Mouse (Mus musculus) bone marrow macrophage, adult 2 months (primary cell): ENCODE measurements around the gene Ecm1. TPM values are rescaled to one million over a fixed set of nuclear protein-coding genes. Genes with fewer than 3 reads are reported as not detected.
"Not testable (repeated sequence)": the region's sequence is repeated elsewhere in the genome, so short reads cannot be mapped to it uniquely, and the experiment has no call there.

Experiments
- H3K27ac ChIP-seq: 2 replicates; pipeline ENCODE4 v1.5.1; 2012; ENCODE audit warnings: low read depth, low read length; ENCODE audit not compliant: insufficient read depth
- H3K4me1 ChIP-seq: 2 replicates; pipeline ENCODE4 v1.6.1; 2012; ENCODE audit warnings: low read length; ENCODE audit not compliant: control insufficient read depth, insufficient read depth
- H3K4me3 ChIP-seq: 2 replicates; pipeline ENCODE4 v1.5.1; 2012; ENCODE audit warnings: mild to moderate bottlenecking, low read length, moderate library complexity; ENCODE audit not compliant: insufficient read depth
- CTCF ChIP-seq: IDR thresholded peaks from 2 replicates; pipeline ENCODE4 v1.5.1; 2012; ENCODE audit warnings: low read depth, mild to moderate bottlenecking, low read length, moderate library complexity
- POLR2A ChIP-seq: IDR thresholded peaks from 2 replicates; pipeline ENCODE4 v1.6.1; 2012; ENCODE audit warnings: mild to moderate bottlenecking, low read depth, low read length, borderline replicate concordance
- polyA plus RNA-seq: library from polyadenylated mRNA; stranded (reverse); fragments of >200 nt; gene quantifications from 2 replicates; pipeline ENCODE4 v1.2.4, GENCODE M21; 2012; ENCODE audit not compliant: missing spikeins, insufficient read depth, insufficient read length

Ecm1 gene
- polyA plus RNA-seq, 1 experiment, result 155 TPM

DNA sequence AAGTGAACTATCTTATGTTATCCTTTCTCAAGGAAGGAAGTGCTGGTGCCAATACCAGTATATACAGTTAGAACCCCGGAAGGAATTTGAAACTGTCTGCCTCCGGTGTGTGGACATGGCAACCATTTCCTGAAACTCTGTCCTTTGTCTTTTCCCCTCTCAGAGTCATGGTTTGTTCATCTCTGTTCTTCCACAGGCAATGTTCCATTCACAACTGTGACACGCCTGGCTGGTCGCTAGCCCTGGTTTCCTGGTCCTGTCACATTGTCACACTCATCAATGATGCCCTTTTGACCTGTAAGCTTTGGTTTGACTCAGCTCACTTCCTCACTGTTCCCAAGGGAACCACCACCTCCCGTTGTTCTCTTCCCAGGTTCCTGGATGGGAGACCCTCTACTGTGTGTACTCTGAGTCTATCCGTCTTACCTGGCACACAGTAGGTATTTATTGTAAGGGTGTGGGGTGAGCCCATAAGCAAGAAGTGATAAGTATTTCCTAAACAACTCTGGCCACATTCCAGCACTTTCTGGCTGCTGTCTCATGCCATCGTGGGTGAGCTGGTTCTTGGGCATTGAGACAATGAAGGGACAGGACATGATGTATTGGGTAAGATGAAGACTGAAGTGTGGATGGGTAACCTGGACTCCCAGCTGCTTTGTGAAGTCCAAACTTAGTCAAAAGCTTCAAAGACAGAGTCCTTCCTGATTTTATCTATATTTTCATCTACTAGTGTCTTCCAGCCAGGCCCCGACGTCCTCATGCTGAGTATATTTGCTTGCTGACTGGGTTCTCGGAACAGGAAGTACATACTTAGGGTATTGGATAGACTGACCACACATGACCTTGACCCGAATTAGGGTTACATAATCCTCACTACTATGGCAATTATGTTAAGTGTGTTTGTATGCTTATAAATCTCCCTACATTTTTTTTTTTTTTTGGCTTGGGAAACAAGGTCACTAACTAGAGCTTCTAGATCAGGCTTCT, 45.3 kb downstream of the Ecm1 start:
- Histone ChIP-seq H3K27ac (peak overlapping the region; percentile 48), H3K4me1 (peaks cover 28% of the 10 kb centered on the region), H3K4me3 (no peak overlapping the region)
- TF ChIP-seq CTCF (no peak), POLR2A (no peak)

DNA sequence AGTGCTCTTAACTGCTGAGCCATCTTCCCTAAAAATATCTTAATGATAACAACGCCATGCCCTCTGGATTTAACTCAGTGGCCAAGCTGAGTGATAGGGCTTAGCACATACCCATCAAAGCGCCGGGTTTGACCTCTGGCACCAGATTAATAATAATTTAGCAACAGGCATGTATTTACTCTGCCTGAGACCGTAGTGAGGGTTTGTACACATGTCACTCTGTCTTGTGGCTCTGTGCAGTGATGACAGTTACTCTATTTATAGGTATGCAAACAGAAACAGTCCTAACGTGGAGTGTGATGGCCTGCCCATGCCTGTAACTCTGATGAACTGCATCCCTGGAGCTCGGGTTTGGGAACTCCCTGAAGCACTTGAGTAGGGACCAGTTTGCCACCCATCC, 46.7 kb downstream of the Ecm1 start:
- H3K4me1 ChIP-seq, result peaks cover 36% of the 10 kb centered on the region
- H3K27ac ChIP-seq, result no peak overlapping the region
- TF ChIP-seq POLR2A (no peak), CTCF (no peak)
- H3K4me3 ChIP-seq, result no peak overlapping the region

DNA sequence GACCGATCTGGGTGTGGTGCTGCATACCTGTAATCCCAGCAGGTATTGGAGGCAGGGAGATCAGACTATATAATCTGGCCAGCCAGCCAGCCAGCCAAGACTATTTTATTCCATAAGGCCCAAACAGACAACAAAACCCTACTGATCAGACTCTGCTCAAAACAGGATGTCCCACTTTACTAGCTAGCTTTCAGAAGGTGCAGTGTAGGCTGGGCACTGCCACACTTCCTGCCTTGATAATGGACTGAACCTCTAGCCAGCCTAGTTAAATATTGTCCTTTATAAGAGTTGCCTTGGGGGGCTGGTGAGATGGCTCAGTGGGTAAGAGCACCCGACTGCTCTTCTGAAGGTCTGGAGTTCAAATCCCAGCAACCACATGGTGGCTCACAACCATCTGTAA, 48.8 kb downstream of the Ecm1 start:
- not testable (repeated sequence) for H3K27ac ChIP-seq, H3K4me3 ChIP-seq
- peaks cover 42% of the 10 kb centered on the region for H3K4me1 ChIP-seq

DNA sequence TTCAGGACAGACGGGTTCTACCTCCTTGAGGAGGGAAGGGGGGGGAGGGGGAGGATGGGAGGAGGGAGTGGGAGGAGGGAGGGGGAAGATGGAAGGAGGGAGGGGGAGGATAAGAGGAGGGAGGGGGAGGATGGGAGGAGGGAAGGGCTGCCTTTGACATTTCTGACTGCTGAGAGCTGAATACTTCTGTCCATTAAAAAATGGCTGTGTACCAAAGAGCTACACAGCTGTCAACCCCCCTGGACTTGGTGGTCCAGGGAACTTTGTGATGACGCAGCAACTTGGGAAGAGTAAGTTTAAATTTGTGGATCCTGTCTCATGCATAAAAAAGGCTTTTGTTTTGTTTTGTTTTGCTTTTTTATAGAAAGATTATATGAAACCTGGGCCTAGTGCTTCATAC, 49.4 kb downstream of the Ecm1 start:
- no peak for TF ChIP-seq POLR2A
- no peak for TF ChIP-seq CTCF
- H3K4me3 ChIP-seq, result no peak overlapping the region
- peaks cover 38% of the 10 kb centered on the region for H3K4me1 ChIP-seq
- H3K27ac ChIP-seq, result no peak overlapping the region

DNA sequence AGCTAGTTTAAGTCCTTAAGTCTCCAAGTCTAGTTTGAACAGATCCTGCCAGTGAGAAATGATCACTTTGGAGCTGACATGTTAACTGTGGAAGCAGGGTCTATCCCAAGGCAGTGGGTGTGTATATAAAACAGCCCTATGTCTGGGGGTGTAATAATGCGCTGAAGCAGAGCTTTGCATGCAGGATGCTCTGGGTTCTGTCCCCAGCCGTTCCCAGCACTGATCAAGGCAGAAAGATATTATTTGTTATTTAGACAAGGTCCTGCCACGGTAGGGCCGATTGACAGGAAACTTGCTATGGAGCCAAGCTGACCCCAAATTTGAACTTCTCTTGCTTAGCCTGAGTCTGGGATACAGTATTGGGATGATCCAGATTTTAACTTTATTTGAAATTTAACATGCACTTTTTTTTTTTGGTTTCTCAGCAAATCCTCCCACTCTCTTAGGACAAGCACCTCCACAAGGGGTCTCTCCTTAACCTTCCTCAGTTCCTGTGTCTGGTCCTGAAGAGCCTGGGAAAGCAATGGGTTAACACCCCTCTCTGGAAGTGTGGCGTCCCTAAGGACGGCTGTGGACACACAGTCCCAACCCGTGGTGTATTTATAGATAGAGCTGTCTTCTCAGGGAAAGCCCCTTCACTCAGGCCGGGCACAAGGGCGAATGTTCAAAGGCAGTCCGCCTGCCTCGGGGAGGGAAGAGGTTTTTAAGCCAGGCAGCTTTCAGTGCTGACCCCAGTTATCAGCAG, 50.0 kb downstream of the Ecm1 start:
- Histone ChIP-seq H3K4me1 (peaks cover 33% of the 10 kb centered on the region), H3K4me3 (no peak overlapping the region), H3K27ac (no peak overlapping the region)
- TF ChIP-seq POLR2A (no peak), CTCF (no peak)

DNA sequence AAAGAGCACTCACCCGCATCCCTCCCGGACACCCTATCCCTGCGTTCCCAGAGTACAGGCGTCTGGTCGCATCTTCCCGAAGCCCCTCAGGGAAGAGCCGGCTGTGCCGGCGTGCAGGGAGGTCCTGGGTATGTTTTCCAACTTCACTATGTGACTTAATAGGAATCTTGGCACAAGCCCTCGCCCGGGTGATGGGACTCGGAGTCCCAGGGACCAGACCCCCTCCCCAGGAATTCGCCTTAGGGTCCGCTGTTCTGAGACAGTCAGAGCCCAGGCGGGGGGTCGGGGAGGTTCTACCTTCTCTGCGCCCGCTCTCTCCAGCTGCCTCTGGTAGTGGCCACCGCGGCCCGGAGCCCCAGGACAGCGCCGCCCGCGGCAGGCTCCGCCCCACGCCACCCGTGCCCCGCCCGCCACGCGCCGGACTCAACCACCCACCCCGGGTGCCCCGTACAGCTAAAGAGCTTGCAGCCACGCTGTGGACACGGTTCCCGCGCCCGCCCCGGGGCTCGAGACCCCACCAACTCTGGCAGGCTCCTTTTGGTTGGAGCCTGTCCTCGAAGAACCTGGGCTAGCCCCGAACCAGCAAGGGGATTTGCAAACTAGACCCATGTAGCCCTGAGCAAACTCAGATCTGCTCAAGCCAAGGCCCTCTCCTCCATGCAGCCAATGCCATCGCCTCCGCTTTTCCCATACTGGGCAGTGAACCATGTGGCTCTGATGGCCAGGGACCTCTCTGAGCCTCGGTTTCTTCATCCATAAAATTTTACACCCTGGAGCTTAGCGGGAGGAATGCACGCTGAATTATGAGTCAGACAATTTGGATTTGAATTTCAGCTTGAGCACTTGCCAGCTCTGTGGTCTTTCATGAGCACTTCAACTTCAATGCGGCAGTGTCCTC, 51.6 kb downstream of the Ecm1 start, which contains the start of gene Adamtsl4:
Gene Adamtsl4, minus strand, starts transcription at position 394 of the 898 bp plus-strand sequence.
- TF ChIP-seq POLR2A (no peak), CTCF (no peak)
- Histone ChIP-seq H3K4me1 (peaks cover 18% of the 10 kb centered on the region), H3K27ac (no peak within 1 kb of the TSS)

DNA sequence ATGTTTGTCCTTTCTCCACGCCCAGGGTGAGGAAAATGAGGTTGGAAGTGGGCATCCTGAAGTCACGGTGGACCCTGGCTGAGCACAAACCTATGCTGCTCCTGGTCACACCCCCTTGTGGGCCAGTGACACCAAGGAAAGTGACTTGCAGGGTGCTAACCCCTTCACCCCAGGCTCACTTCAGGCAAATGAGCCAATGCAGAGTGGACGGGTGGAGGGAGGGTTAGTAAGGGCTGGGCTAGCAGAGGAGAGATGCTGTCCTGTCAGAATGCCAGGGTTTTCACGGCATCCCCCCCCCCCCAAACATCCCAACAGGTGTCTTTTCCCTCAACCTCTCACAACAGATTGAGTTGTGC, 52.2 kb downstream of the Ecm1 start:
- Histone ChIP-seq H3K4me1 (peaks cover 15% of the 10 kb centered on the region), H3K27ac (no peak overlapping the region), H3K4me3 (peak overlapping the region; percentile 63)
- no peak for TF ChIP-seq CTCF

More for the DNA sequence above, 51.6 kb downstream of the Ecm1 start, which contains the start of gene Adamtsl4:
- H3K4me3 ChIP-seq, result peak within 1 kb of the TSS; percentile 63

DNA sequence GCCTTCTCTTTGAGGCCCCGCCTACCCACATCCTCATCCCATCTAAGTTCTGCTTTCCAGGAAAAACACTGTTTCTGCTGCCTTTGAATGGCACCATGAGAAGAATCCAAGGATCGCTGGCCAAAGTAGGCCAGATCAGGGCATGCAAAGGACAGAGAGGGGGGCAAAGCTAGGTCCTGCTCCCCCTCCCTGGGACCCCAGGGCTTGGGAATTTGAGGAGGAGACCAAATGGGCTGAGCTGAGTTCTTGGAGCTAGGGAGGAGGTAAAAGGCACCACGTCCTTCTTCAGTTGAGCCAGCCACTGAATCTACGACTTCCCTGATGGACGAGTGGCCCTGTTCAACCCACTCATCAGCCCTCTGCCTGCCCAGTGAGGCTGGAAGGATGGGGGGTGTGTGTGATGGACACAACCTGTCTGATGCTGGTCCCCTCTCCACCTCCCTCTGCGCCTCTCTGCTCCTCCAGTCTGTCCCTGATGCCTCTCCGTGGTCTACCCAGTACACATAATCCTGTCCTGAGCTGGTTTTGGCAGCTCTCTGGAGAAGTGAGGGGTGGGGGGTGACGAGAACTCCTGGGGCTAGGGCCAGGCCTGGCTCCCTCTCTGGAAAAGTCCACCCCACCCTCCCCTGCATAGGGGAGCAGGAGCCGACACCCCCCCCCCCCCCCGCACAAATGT, 52.7 kb downstream of the Ecm1 start:
- Histone ChIP-seq H3K4me3 (no peak overlapping the region), H3K27ac (no peak overlapping the region), H3K4me1 (peaks cover 15% of the 10 kb centered on the region)
- TF ChIP-seq POLR2A (no peak), CTCF (no peak)

DNA sequence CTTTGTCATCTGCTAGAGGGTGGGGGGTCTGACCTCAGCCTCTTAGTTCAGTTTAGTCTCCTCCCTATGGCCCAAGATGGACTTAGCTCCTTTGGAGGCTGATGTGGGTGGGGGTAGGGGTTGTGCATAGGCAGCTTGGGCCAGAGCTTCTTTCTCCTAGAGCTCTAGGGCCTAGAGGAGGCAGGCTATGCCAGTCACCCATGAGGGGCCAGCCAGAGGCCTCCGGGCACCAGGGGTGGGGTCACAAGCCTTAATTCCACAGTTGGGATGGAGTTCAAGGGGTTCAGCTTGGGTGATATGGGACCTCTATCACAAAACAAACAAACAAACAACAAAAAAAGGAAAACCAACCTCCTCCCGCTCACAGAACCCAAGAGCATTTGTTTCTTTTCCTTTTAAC, 53.7 kb downstream of the Ecm1 start:
- no peak for TF ChIP-seq CTCF
- TF ChIP-seq POLR2A, result no peak
- H3K27ac ChIP-seq, result no peak overlapping the region
- H3K4me3 ChIP-seq, result no peak overlapping the region
- H3K4me1 ChIP-seq, result peaks cover 15% of the 10 kb centered on the region
